Mouse (Mus musculus) liver, adult 2 months (tissue): ENCODE measurements around the gene Txndc17. TPM values are rescaled to one million over a fixed set of nuclear protein-coding genes. Genes with fewer than 3 reads are reported as not detected.
A peak's percentile ranks its signal among the peaks of the same experiment; 100 is the strongest.

Experiments
- DNase-seq: peaks from one replicate; pipeline ENCODE4 v3.0.0-alpha.2; 2011; ENCODE audit warnings: low read depth, low spot score; ENCODE audit errors: extremely low read depth
- H3K27ac ChIP-seq: fragments of 200-500 bp; replicated peaks from 2 replicates; pipeline ENCODE4 v1.5.1; 2012; ENCODE audit warnings: low read depth, mild to moderate bottlenecking, control low read depth, inconsistent platforms, low read length; ENCODE audit not compliant: insufficient read depth
- H3K27me3 ChIP-seq: fragments of 200-500 bp; 2 replicates; pipeline ENCODE4 v1.6.1; 2012; ENCODE audit warnings: mild to moderate bottlenecking, moderate library complexity, low read length, inconsistent platforms; ENCODE audit not compliant: control insufficient read depth, insufficient read depth
- H3K36me3 ChIP-seq: fragments of 200-500 bp; 2 replicates; pipeline ENCODE4 v1.6.1; 2012; ENCODE audit warnings: low read length, inconsistent platforms; ENCODE audit not compliant: control insufficient read depth, insufficient read depth
- H3K4me1 ChIP-seq: fragments of 200-500 bp; 2 replicates; pipeline ENCODE4 v1.6.1; 2011; ENCODE audit warnings: low read length; ENCODE audit not compliant: control insufficient read depth, insufficient read depth
- H3K4me3 ChIP-seq: fragments of 200-500 bp; 2 replicates; pipeline ENCODE4 v1.5.1; 2011; ENCODE audit warnings: low read depth, mild to moderate bottlenecking, control low read depth, low read length, moderate library complexity; ENCODE audit not compliant: insufficient read depth
- H3K79me2 ChIP-seq: fragments of 200-500 bp; 2 replicates; pipeline ENCODE4 v1.6.1; 2012; ENCODE audit warnings: inconsistent platforms, mild to moderate bottlenecking, low read length, moderate library complexity; ENCODE audit not compliant: control insufficient read depth, insufficient read depth
- H3K9ac ChIP-seq: fragments of 200-500 bp; 2 replicates; pipeline ENCODE4 v1.6.1; 2012; ENCODE audit warnings: low read depth, mild to moderate bottlenecking, control low read depth, inconsistent platforms, low read length
- CTCF ChIP-seq: fragments of 200-500 bp; IDR thresholded peaks from 2 replicates; pipeline ENCODE4 v1.5.1; 2011; ENCODE audit warnings: low read depth, low read length, control low read depth
- POLR2A ChIP-seq: fragments of 200-500 bp; IDR thresholded peaks from 2 replicates; pipeline ENCODE4 v1.6.1; 2011; ENCODE audit warnings: low read length, control low read depth; ENCODE audit not compliant: insufficient read depth; ENCODE audit errors: extremely low read depth
- WGBS: fragments of 180-500 bp; shearing (Covaris S2); methylation state at CpG from one replicate; pipeline ENCODE4 v1.1.7; 2018; 5-methylcytosine and 5-hydroxymethylcytosine counted together
- polyA plus RNA-seq: library from polyadenylated mRNA; depleted of rRNA; stranded (reverse); fragments of >200 nt; gene quantifications from 2 replicates; pipeline ENCODE4 v1.2.3, GENCODE M21; 2012
- total RNA-seq: library from RNA; depleted of rRNA; stranded (reverse); fragments of >200 nt; gene quantifications from 2 replicates; pipeline ENCODE4 v1.2.3, GENCODE M21; 2014

Txndc17 gene
- total and polyA plus RNA-seq, 2 experiments, result 32.0 to 80.2 TPM

GRCm38 (mm10) chr11:72224865-72225264 is 17.5 kb downstream of the Txndc17 start:
- Histone ChIP-seq H3K4me3 (no peak overlapping the region), H3K27me3 (no peaks in the 10 kb centered on the region), H3K79me2 (no peaks in the 10 kb centered on the region), H3K9ac (no peak overlapping the region), H3K4me1 (no peaks in the 10 kb centered on the region; the same call in 1 of the 2 replicates), H3K27ac (no peak overlapping the region), H3K36me3 (no peaks in the 10 kb centered on the region)
- TF ChIP-seq POLR2A (no peak), CTCF (peak; percentile 95)
- DNase-seq, result peak; percentile 57
- WGBS, result 7% methylated on average over 5 of the region's 5 CpGs

DNA sequence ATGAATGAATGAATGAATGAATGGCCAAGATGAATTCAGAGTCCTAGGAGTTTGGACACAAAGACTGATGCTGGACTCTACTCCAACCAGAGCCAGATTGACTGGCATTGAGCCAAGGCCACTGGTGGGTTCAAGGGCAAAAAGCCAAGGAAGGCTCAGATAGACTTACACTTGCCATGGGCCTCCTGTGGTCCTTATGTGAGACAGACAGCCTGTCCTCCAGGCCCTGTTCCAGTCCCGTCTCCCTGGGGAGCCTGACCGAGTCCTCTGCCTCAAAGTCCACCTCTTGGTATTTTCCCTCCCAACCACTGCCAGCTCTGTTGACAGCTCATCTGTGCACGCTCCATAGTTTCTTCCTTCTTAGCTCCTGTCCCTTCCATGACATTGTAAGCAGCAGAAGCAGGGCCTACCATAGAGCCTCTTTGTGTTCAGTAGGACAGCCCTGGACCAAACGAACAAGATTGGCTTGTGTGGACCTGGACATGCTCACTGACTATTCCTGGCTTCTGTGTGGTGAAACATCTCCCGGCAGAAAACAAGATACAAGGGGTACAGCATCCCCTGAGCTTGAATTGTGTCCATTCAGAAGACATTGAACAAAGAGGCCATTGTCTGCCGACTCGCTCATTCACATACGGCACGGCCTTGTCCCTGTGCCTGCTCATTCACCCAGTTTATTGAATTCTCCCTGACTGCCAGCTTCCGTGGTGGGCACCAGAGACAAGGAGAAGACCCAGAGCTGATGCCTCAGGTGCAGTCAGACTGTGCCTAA is 18.9 kb downstream of the Txndc17 start:
- Histone ChIP-seq H3K4me3 (no peak overlapping the region), H3K79me2 (no peaks in the 10 kb centered on the region), H3K27me3 (no peaks in the 10 kb centered on the region), H3K36me3 (no peaks in the 10 kb centered on the region), H3K27ac (no peak overlapping the region), H3K9ac (no peak overlapping the region), H3K4me1 (no peaks in the 10 kb centered on the region; the same call in 1 of the 2 replicates)
- DNase-seq, result no peak
- TF ChIP-seq CTCF (no peak), POLR2A (no peak)
- WGBS, result 83% methylated on average over 10 of the region's 10 CpGs

DNA sequence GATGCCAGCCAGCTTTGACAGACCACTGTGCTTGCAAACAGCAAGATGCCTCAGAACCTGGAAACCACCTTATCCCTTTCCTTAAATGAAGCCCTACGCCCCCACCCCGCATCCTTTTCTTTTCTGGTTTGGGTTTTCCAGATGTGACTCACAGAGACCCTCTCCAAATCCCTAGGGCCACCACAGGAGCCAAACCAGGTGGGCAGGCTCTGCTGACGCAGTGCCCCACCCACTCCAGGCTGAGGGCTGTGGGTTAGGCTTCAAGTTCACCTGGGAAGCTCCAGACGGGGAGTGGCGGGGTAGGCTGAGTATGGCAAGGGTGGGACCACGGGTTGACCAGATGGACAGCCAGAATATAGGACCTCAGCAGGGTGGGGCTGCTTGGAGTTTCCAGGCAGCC is 19.6 kb downstream of the Txndc17 start:
- Histone ChIP-seq H3K36me3 (no peaks in the 10 kb centered on the region), H3K4me3 (no peak overlapping the region), H3K9ac (no peak overlapping the region), H3K27me3 (no peaks in the 10 kb centered on the region), H3K79me2 (no peaks in the 10 kb centered on the region), H3K4me1 (no peaks in the 10 kb centered on the region), H3K27ac (no peak overlapping the region)
- no peak for DNase-seq
- no peak for TF ChIP-seq CTCF
- TF ChIP-seq POLR2A, result no peak
- 79% methylated on average over 6 of the region's 6 CpGs for WGBS

DNA sequence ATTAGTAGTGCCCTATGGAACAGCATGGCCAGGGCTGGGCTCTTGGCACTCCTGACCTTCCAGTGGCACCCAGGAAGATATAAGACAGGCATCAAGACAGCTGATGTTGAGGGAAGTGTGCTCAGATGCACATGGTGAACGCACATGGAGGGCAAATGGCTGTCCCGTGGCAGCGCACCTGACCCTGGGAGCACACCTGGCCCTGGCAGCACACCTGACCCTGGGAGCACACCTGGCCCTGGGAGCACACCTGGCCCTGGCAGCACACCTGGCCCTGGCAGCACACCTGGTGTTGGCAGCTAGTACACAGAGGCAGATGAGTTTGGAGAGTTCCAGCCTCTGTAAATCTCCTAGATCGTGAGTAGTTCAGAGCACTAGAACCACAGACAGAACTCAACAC is 21.2 kb downstream of the Txndc17 start:
- WGBS, result 87% methylated on average over 4 of the region's 4 CpGs
- no peaks in the 10 kb centered on the region for H3K79me2 ChIP-seq
- H3K9ac ChIP-seq, result no peak overlapping the region
- H3K4me3 ChIP-seq, result no peak overlapping the region
- TF ChIP-seq CTCF (no peak), POLR2A (no peak)
- no peaks in the 10 kb centered on the region for H3K27me3 ChIP-seq
- DNase-seq, result no peak
- no peak overlapping the region for H3K27ac ChIP-seq
- H3K36me3 ChIP-seq, result no peaks in the 10 kb centered on the region
- no peaks in the 10 kb centered on the region for H3K4me1 ChIP-seq

DNA sequence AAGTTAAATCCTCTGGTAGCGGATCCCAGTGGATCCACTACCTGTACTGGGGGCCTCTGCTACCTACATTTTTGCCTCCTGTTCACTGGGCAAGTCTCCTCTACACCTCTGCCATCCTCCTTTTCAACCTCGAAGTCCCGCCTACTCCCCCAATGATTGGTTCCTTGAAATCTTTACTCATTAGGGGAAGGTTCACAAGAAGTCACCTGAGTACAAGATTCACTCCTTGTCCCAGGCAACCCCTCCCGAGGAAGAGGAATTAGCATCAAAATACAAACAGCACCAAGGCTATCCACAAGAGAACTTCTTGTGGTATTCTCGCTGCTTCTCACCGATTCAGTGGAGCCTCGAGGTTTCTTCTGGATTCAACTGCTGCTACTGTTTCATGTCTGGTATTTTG is 24.7 kb downstream of the Txndc17 start:
- Histone ChIP-seq H3K27ac (no peak overlapping the region), H3K4me3 (no peak overlapping the region), H3K79me2 (no peaks in the 10 kb centered on the region), H3K4me1 (no peaks in the 10 kb centered on the region), H3K27me3 (no peaks in the 10 kb centered on the region), H3K9ac (no peak overlapping the region), H3K36me3 (no peaks in the 10 kb centered on the region)
- whole genome bisulfite sequencing, result 91% methylated on average over 7 of the region's 7 CpGs
- TF ChIP-seq CTCF (no peak), POLR2A (no peak)
- DNase-seq, result no peak

GRCm38 (mm10) chr11:72232991-72233390 is 25.6 kb downstream of the Txndc17 start:
- Histone ChIP-seq H3K4me3 (no peak overlapping the region), H3K79me2 (no peaks in the 10 kb centered on the region), H3K27ac (no peak overlapping the region), H3K4me1 (no peaks in the 10 kb centered on the region), H3K27me3 (no peaks in the 10 kb centered on the region), H3K36me3 (no peaks in the 10 kb centered on the region), H3K9ac (no peak overlapping the region)
- 70% methylated on average over 1 of the region's 1 CpGs for WGBS
- DNase-seq, result no peak
- TF ChIP-seq POLR2A (no peak), CTCF (no peak)
